Mouse (Mus musculus): ENCODE measurements around the gene 9830107B12Rik. TPM values are rescaled to one million over a fixed set of nuclear protein-coding genes. Genes with fewer than 3 reads are reported as not detected.

9830107B12Rik gene
- total RNA-seq, 2 experiments from 2014 or later: 0.42 to 2.1 TPM

- ATAC-seq (replicated peaks; ENCODE audit: low FRiP score, poor library complexity, severe bottlenecking): no peak
Measured at GRCm38 (mm10) chr17:48096321-48096720, 49.7 kb downstream of the 9830107B12Rik start.

- no peak for ATAC-seq (replicated peaks; ENCODE audit: low FRiP score, poor library complexity, severe bottlenecking)
Measured at GRCm38 (mm10) chr17:48095718-48096121, 50.3 kb downstream of the 9830107B12Rik start.

GRCm38 (mm10) chr17:48094820-48095680 lies 51.0 kb downstream of the 9830107B12Rik start:
- no peak for ATAC-seq (replicated peaks; ENCODE audit: low FRiP score, poor library complexity, severe bottlenecking)

GRCm38 (mm10) chr17:48093286-48093817 lies 52.7 kb downstream of the 9830107B12Rik start:
- ATAC-seq (replicated peaks; ENCODE audit: low FRiP score, poor library complexity, severe bottlenecking): no peak

- no peak for ATAC-seq (replicated peaks; ENCODE audit: low FRiP score, poor library complexity, severe bottlenecking)
Measured at GRCm38 (mm10) chr17:48090305-48090704, 55.8 kb downstream of the 9830107B12Rik start.

- ATAC-seq (replicated peaks; ENCODE audit: low FRiP score, poor library complexity, severe bottlenecking): no peak
Measured at GRCm38 (mm10) chr17:48089446-48089845, 56.6 kb downstream of the 9830107B12Rik start.

GRCm38 (mm10) chr17:48089019-48089418 lies 57.0 kb downstream of the 9830107B12Rik start, which contains the start of gene 1700067P10Rik:
Gene 1700067P10Rik (plus strand): TSS chr17:48089319.
- ATAC-seq (replicated peaks; ENCODE audit: low FRiP score, poor library complexity, severe bottlenecking): no peak

GRCm38 (mm10) chr17:48080626-48081025 lies 65.4 kb downstream of the 9830107B12Rik start:
- ATAC-seq (replicated peaks; ENCODE audit: low FRiP score, poor library complexity, severe bottlenecking): no peak

Other genes starting within 250 kb of the 9830107B12Rik start
- gene Foxp4, start 221.6 kb downstream of the 9830107B12Rik start, total RNA-seq (2015; ENCODE audit: low replicate concordance): 4.0 and 5.4 TPM in 2 replicates
- 0.30 and 1.0 TPM in 2 replicates for gene Foxp4, start 221.6 kb downstream of the 9830107B12Rik start, total RNA-seq (2017; ENCODE audit: low replicate concordance)
- not detected in 2 replicates for gene 1700122O11Rik, start 108.0 kb downstream of the 9830107B12Rik start, total RNA-seq (2015; ENCODE audit: low replicate concordance)
- not detected in 2 replicates for gene 1700122O11Rik, start 108.0 kb downstream of the 9830107B12Rik start, total RNA-seq (2017; ENCODE audit: low replicate concordance)
- gene 1700067P10Rik, start 56.9 kb downstream of the 9830107B12Rik start, total RNA-seq (2015; ENCODE audit: low replicate concordance): not detected in 2 replicates
- 0.51 TPM in 1 of 2 replicates, not detected in the other for gene 1700067P10Rik, start 56.9 kb downstream of the 9830107B12Rik start, total RNA-seq (2017; ENCODE audit: low replicate concordance)
- 2.5 and 2.9 TPM in 2 replicates for gene A530064D06Rik, start 21.0 kb upstream of the 9830107B12Rik start, total RNA-seq (2015; ENCODE audit: low replicate concordance)
- gene A530064D06Rik, start 21.0 kb upstream of the 9830107B12Rik start, total RNA-seq (2017; ENCODE audit: low replicate concordance): 3.5 and 5.9 TPM in 2 replicates
- gene Trem1, start 86.5 kb upstream of the 9830107B12Rik start, total RNA-seq (2015; ENCODE audit: low replicate concordance): 1.3 and 4.3 TPM in 2 replicates
- gene Trem1, start 86.5 kb upstream of the 9830107B12Rik start, total RNA-seq (2017; ENCODE audit: low replicate concordance): 1.4 and 5.2 TPM in 2 replicates
- 8.0 and 24.9 TPM in 2 replicates for gene Trem3, start 101.5 kb upstream of the 9830107B12Rik start, total RNA-seq (2015; ENCODE audit: low replicate concordance)
- 9.3 and 19.0 TPM in 2 replicates for gene Trem3, start 101.5 kb upstream of the 9830107B12Rik start, total RNA-seq (2017; ENCODE audit: low replicate concordance)
- 2.9 and 4.2 TPM in 2 replicates for gene Treml4, start 118.0 kb upstream of the 9830107B12Rik start, total RNA-seq (2015; ENCODE audit: low replicate concordance)
- gene Treml4, start 118.0 kb upstream of the 9830107B12Rik start, total RNA-seq (2017; ENCODE audit: low replicate concordance): 3.5 and 16.2 TPM in 2 replicates
- gene Treml2, start 153.2 kb upstream of the 9830107B12Rik start, total RNA-seq (2015; ENCODE audit: low replicate concordance): 5.8 and 18.4 TPM in 2 replicates
- gene Treml2, start 153.2 kb upstream of the 9830107B12Rik start, total RNA-seq (2017; ENCODE audit: low replicate concordance): 5.7 and 7.7 TPM in 2 replicates
- 7.9 and 12.6 TPM in 2 replicates for gene B430306N03Rik, start 169.9 kb upstream of the 9830107B12Rik start, total RNA-seq (2015; ENCODE audit: low replicate concordance)
- gene B430306N03Rik, start 169.9 kb upstream of the 9830107B12Rik start, total RNA-seq (2017; ENCODE audit: low replicate concordance): 2.6 and 8.1 TPM in 2 replicates
- gene Trem2, start 200.1 kb upstream of the 9830107B12Rik start, total RNA-seq (2015; ENCODE audit: low replicate concordance): 2.2 TPM in 1 of 2 replicates, not detected in the other
- 0.26 TPM in 1 of 2 replicates, not detected in the other for gene Trem2, start 200.1 kb upstream of the 9830107B12Rik start, total RNA-seq (2017; ENCODE audit: low replicate concordance)
- not detected in 2 replicates for gene Treml1, start 213.6 kb upstream of the 9830107B12Rik start, total RNA-seq (2015; ENCODE audit: low replicate concordance)
- gene Treml1, start 213.6 kb upstream of the 9830107B12Rik start, total RNA-seq (2017; ENCODE audit: low replicate concordance): not detected in 2 replicates